Mouse (Mus musculus) CH12.LX (cell line): Measurements from ENCODE around the gene Tmem219.

Source experiments
- CHD2 ChIP-seq: IDR thresholded peaks from 2 replicates; pipeline ENCODE4 v1.6.1; 2011; ENCODE audit warnings: low read length, improper control_type of control experiment
- CTCF ChIP-seq, 2 experiments: IDR thresholded peaks in 1 of 2; conservative IDR thresholded peaks in 1 of 2; 2 replicates each; pipeline ENCODE4 v1.5.1; 2011 to 2012; ENCODE audit warnings: low read depth in 2 of 2, low read length in 2 of 2, improper control_type of control experiment in 1 of 2, inconsistent platforms in 1 of 2, mild to moderate bottlenecking in 1 of 2, moderate library complexity in 1 of 2
- E2F4 ChIP-seq: IDR thresholded peaks from 2 replicates; pipeline ENCODE4 v1.6.1; 2011; ENCODE audit warnings: low read depth, low read length, improper control_type of control experiment; ENCODE audit not compliant: insufficient replicate concordance
- MAX ChIP-seq: IDR thresholded peaks from 2 replicates; pipeline ENCODE4 v1.6.1; 2011; ENCODE audit warnings: low read length, improper control_type of control experiment
- MXI1 ChIP-seq: IDR thresholded peaks from 2 replicates; pipeline ENCODE4 v1.6.1; 2011; ENCODE audit warnings: mild to moderate bottlenecking, low read depth, low read length, improper control_type of control experiment
- MYC ChIP-seq: IDR thresholded peaks from 2 replicates; pipeline ENCODE4 v1.6.1; 2011; ENCODE audit warnings: low read depth, mild to moderate bottlenecking, improper control_type of control experiment, low read length
- NELFE ChIP-seq: IDR thresholded peaks from 2 replicates; pipeline ENCODE4 v1.6.1; 2011; ENCODE audit warnings: low read depth, low read length, improper control_type of control experiment
- NRF1 ChIP-seq: IDR thresholded peaks from 2 replicates; pipeline ENCODE4 v1.6.1; 2014; ENCODE audit warnings: low read depth, mild to moderate bottlenecking, inconsistent platforms, low read length, improper control_type of control experiment, moderate library complexity
- POLR2A ChIP-seq: IDR thresholded peaks from 2 replicates; pipeline ENCODE4 v1.6.1; 2011; ENCODE audit warnings: low read depth, mild to moderate bottlenecking, improper control_type of control experiment, low read length
- SIN3A ChIP-seq: IDR thresholded peaks from 2 replicates; pipeline ENCODE4 v1.6.1; 2012; ENCODE audit warnings: low read length, improper control_type of control experiment, inconsistent platforms
- ZMIZ1 ChIP-seq: IDR thresholded peaks from 2 replicates; pipeline ENCODE4 v1.6.1; 2012; ENCODE audit warnings: low read depth, mild to moderate bottlenecking, inconsistent platforms, low read length, improper control_type of control experiment

GRCm38 (mm10) chr7:126950647-126951615 is 28.2 kb upstream of the Tmem219 start:
- TF ChIP-seq POLR2A: no peak
- TF ChIP-seq CTCF (conservative IDR thresholded peaks at IDR 0.05 in 1 of 2, IDR thresholded peaks at IDR 0.05 in 1 of 2; ENCODE audit: low read depth in 2 of 2, low read length in 2 of 2): no peak
- TF ChIP-seq E2F4: no peak
- no peak for TF ChIP-seq SIN3A
- no peak for TF ChIP-seq ZMIZ1
- no peak for TF ChIP-seq MXI1
- no peak for TF ChIP-seq NRF1
- no peak for TF ChIP-seq MAX
- no peak for TF ChIP-seq CHD2
- TF ChIP-seq NELFE: no peak
- no peak for TF ChIP-seq MYC
